Mouse (Mus musculus): ENCODE data around the gene Pabpn1l.

GRCm38 (mm10) chr8:122652643-122653042, 30.1 kb upstream of the Pabpn1l start:
- TF ChIP-seq EP300 (IDR thresholded peaks at IDR 0.05; ENCODE audit: insufficient read depth, low read depth, low read length), result no peak
- TF ChIP-seq POLR2A (IDR thresholded peaks at IDR 0.05; ENCODE audit: insufficient read depth, low read depth, low read length), result no peak
